Mouse (Mus musculus) urinary bladder, adult 2 months (tissue): ENCODE measurements at regions not wholly inside any gene's neighbourhood (a gene's known extent, or its start where the extent isn't known, plus 50 kb on each side); places are given as distances from the start of the nearest gene placed in this dataset.

ENCODE experiments used
- DNase-seq: peaks from one replicate; pipeline ENCODE4 v3.0.0; 2022; ENCODE audit warnings: low spot score

DNA sequence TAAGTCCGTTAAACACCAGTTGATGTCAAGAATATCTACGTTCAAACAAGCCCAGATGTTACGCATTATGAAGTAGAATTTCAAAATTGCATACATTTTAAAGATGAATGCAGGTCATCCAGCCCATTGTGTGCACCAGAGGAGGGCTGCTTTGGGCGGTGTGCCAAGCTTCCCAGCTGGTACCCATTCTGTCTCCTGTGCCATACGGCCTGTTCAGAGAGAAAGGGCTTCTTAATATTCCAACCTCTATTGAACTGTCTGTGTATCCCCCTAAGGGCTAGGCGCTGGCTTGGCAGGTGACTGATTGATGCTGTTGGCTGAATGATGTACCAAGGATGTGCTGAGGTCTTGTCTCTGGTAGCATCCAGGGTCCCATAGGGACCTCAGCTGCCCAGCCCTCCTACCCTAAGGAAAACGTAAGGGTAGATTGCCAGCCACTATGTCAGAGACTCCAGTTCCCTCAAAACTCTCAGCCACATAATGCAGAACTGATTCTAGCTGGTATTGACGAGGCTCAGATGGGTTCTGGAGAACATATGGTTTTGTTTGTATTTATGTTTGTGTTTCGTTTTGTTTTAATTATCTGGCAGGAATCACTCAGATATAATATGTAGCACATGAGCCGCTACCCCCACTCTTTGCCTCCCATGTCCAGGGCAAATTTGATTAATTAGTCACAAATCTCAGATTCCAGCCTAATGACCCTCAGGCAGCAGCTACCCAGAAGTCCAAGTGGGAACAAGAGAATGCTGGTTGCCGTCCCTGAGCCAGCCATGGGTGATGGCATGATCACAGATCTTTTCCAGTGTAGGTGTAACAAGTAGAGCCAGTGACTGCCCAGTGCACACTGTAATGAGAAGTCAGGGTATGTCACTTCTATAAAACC lies 212.0 kb upstream of the Usp24 start:
- DNase-seq = no peak

GRCm38 (mm10) chr4:106112981-106113380 lies 203.0 kb upstream of the Usp24 start:
- DNase-seq = no peak

DNA sequence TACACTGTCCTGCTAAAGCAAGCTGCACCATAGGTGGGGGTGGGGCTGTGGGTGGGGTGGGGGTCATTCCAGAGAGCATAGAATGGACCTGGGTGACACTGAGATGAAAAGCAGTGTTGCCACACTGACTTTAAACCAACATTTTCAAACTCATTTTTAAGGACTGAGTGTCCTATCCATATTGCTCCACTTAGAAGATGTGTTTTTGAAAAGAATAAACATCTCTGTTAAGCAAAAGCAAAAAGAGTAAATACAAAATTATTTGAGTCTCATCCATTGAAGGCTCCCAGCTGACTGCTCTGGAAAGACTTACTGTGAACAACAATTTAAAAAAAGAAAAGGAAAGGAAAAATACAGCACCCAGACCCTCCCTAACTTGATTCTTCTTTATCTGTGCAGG lies 202.3 kb upstream of the Usp24 start:
- no peak for DNase-seq

- DNase-seq = no peak
Observed at GRCm38 (mm10) chr4:106116611-106117010, 199.4 kb upstream of the Usp24 start.

DNA sequence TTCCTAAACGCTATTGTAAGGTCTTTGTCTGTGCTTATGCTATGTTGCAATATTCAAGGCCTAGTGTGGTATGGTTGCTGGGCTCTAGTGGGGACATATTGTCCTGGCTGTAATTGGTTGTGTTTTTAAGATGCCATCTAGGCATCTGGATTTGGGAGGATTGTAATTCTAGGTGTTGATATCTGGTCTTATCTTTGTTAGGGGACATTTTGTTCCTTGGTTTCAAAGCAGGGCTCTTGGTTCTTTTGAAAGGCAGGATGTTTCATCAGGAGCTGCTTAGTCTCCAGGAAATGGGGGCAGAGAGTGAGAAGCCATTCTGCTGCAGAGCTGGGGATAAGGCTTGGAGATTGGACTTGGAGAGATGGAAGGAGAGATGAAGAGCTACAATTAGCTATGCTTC lies 194.7 kb upstream of the Usp24 start:
- no peak for DNase-seq

DNA sequence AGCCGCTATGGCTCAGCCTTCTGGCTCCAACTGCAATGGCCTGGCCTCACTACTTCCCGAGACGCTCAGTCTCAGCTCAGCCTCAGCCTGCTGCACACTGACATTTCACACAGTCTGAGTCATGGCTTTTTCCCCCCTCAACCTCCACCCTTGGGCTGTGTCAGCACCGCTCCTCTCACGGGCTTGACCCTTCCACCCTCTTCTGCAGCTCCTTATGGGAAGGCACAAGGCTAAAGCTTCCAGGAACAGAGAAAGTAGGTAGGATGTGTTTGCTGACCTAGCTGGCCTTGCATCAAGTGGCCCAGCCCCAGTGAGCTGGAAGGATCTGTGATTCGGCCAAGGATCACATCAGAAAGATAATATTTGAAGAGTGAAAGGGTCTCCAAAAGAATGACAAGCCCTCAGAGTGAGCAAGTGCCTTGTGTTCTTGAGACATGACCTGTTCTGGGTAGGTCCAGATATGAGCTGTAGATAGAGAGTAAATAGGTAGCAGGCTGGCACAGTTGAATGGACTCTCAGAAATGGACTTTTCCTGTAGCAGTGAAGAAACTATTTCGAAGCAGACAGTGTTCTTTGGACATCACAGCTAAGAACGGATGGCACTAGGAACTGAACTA lies 192.9 kb upstream of the Usp24 start:
- DNase-seq = peak; percentile 38

DNA sequence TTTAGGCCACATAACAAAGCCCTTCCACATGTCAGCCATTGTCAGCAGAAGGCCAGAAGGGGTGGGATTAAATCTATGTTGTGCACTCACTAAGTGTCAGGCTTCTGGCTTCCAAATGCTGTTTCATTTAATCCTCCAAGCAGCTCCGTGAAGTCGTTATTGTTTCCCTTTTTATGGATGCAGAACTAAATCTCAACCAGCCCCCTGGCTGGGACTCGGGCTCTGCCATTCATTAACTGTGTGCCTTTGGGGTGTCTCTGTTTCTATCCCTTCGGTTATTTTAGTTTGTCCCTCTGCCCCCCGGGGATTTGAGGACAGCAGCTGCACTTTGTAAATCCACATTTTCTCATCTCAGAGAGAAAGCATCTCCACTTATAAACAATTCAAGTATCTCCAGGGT lies 188.8 kb upstream of the Usp24 start:
- DNase-seq = no peak

DNA sequence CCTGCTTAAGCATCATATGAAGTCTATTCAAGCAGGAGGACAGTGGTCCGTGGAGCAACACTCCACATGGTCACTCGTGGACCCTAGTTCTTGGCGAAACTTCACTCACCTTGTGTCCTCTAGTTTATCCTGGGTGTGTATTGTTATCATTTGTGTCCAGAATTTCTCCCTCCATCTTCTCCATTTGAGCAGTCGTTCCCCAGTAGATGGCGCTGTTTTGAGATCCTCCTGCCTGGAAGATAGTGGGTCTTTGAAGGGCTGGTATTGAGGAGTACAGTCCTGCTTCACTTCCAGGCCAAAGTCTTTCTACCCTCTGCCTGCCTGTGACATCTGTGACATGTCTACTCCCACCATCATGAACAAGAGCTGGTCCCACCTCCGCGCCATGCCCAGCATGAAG lies 188.4 kb upstream of the Usp24 start:
- no peak for DNase-seq

GRCm38 (mm10) chr4:106129327-106129726 lies 186.7 kb upstream of the Usp24 start:
- no peak for DNase-seq

GRCm38 (mm10) chr4:106129803-106130202 lies 186.2 kb upstream of the Usp24 start:
- no peak for DNase-seq

- DNase-seq = no peak
Observed at GRCm38 (mm10) chr4:106133746-106134730, 182.0 kb upstream of the Usp24 start.

- no peak for DNase-seq
Observed at GRCm38 (mm10) chr4:106142741-106143140, 173.3 kb upstream of the Usp24 start.

GRCm38 (mm10) chr4:106144351-106145116 lies 171.5 kb upstream of the Usp24 start:
- no peak for DNase-seq

- DNase-seq = no peak
Observed at GRCm38 (mm10) chr4:106146919-106147460, 169.0 kb upstream of the Usp24 start.

GRCm38 (mm10) chr4:106148866-106149265 lies 167.1 kb upstream of the Usp24 start:
- DNase-seq = no peak

DNA sequence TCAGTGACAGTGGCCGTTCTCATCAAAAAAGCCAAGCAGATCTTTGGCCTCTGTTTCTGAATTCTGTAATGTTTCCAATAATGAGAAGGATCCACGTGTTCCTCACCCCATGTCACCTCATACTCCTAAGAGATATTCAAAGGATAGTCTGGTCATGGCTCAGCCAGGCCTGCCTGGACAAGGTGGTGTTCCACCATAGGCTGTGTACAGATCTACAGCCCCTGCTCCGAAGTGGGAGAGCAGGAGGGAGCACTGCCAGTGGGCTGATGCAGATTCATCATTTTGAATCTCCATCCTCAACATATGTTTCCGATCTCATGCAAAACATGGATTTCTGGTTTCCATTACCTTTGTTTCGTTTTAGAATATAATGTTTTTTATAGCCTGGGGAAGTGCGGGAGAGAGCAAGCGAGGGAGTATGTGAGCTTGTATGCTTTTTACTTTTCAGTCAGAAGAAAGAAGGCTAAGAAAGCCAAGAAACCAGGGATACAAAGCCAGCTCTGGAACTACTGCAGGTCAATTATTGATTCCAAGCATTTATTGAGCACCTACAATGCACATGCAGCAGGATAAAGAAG lies 166.5 kb upstream of the Usp24 start:
- DNase-seq = no peak

GRCm38 (mm10) chr4:106150775-106151174 lies 165.2 kb upstream of the Usp24 start:
- DNase-seq = no peak

DNA sequence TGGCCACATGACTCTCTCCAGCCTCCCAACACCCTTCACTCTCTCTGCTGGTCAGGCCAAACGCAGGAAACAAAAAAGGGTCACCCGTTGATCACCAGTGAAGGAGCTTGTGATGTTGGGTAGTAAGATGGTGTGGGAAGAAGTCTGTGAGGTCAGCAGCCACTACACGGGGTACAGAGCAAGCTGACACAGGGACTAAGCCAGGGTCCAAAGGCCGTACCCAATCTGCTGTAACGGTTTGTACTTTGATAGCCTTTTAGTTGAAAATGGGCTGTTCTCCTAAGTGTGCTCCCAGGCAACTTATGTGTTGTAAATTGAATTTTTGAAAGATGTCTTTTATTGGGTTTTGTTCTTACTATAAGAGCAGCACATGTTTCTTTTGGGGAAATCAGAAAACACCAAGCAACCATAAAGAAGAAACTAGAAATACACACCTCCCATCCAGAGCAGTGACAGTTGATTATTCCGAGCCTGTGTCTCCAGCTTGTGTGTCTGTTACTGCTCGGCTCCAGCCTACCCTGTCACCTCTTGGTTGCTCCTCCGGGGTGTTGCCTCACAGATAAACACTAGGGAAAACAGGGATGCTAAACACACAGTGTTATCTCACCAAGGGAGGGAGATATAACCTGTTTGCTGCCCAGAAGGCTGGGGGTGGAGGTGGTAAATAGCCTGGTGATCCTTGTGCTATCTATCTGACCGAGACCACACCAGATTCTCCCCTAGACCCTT lies 158.4 kb upstream of the Usp24 start:
- DNase-seq = no peak

DNA sequence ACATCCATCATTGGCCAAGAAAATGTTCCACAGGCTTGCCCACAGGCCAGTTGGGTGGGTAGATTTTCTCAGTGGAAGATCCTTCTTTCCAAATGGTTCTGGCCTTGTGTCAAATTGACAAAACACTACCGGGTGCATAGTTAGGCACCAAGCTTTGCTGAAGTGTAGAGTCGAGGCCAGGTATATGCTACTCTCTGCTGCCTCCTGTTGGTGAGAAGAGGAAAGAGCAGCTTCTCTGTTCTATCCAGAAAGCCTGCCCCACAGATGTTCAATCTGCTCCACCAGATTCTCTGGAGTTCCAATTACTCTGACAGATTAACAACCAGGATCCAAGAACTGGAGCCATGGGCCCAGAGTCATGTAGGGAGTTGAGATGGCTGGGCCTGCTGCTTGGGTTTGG lies 154.4 kb upstream of the Usp24 start:
- no peak for DNase-seq

DNA sequence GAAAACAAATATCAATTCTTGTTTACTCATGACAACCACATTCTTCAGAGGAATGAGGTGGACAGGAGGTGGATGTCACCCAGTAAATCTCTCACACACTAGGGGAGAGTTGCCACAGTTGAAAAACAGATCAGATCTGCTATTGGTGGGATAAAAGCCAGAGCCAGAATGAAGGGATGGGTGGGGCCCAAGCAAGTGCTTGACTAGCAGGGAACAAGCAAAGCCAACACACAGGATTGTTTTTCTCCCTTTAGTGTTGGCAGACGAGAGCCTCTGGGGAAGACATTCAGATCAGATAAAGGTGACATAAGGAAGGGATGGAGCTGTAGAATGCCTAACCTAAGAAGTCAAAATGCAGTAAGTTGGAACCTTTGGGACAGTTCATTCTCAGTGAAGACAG lies 153.5 kb upstream of the Usp24 start:
- no peak for DNase-seq
